Mouse (Mus musculus): ENCODE measurements at regions not wholly inside any gene's neighbourhood (a gene's known extent, or its start where the extent isn't known, plus 50 kb on each side); places are given as distances from the start of the nearest gene placed in this dataset.

- Histone ChIP-seq H3K9ac (ENCODE audit: low read length) (no peak overlapping the region), H3K36me3 (ENCODE audit: control insufficient read depth, insufficient read depth, low read length) (no peaks in the 10 kb centered on the region), H3K9me3 (ENCODE audit: control insufficient read depth, low read length) (no peaks in the 10 kb centered on the region), H3K4me3 (ENCODE audit: low read depth, low read length) (no peak overlapping the region), H3K27me3 (ENCODE audit: control insufficient read depth, insufficient read depth, low read length) (no peaks in the 10 kb centered on the region), H3K4me1 (ENCODE audit: control insufficient read depth, insufficient read depth, low read length) (no peaks in the 10 kb centered on the region), H3K27ac (ENCODE audit: low read depth, low read length) (no peak overlapping the region), H3K4me2 (ENCODE audit: low read depth) (no peak overlapping the region)
- no peak for DNase-seq (ENCODE audit: low spot score)
- WGBS = 81% methylated on average over 4 of the region's 4 CpGs
- no peak for ATAC-seq (ENCODE audit: insufficient read depth, low FRiP score, low TSS enrichment)
These were observed 742.7 kb upstream of the Zeb2 start for GRCm38 (mm10) chr2:45859901-45860331.

GRCm38 (mm10) chr2:45859445-45859844, 742.2 kb upstream of the Zeb2 start:
- 86% methylated on average over 6 of the region's 6 CpGs for WGBS
- H3K27ac ChIP-seq (ENCODE audit: low read depth, low read length) = no peak overlapping the region
- H3K27me3 ChIP-seq (ENCODE audit: control insufficient read depth, insufficient read depth, low read length) = no peaks in the 10 kb centered on the region
- no peak overlapping the region for H3K4me2 ChIP-seq (ENCODE audit: low read depth)
- H3K4me3 ChIP-seq (ENCODE audit: low read depth, low read length) = no peak overlapping the region
- no peaks in the 10 kb centered on the region for H3K36me3 ChIP-seq (ENCODE audit: control insufficient read depth, insufficient read depth, low read length)
- no peak overlapping the region for H3K9ac ChIP-seq (ENCODE audit: low read length)
- H3K4me1 ChIP-seq (ENCODE audit: control insufficient read depth, insufficient read depth, low read length) = no peaks in the 10 kb centered on the region
- DNase-seq (ENCODE audit: low spot score) (no peak), ATAC-seq (ENCODE audit: insufficient read depth, low FRiP score, low TSS enrichment) (no peak)
- no peaks in the 10 kb centered on the region for H3K9me3 ChIP-seq (ENCODE audit: control insufficient read depth, low read length)

- Histone ChIP-seq H3K9me3 (ENCODE audit: control insufficient read depth, low read length) (no peaks in the 10 kb centered on the region), H3K4me3 (ENCODE audit: low read depth, low read length) (no peak overlapping the region), H3K4me1 (ENCODE audit: control insufficient read depth, insufficient read depth, low read length) (no peaks in the 10 kb centered on the region), H3K9ac (ENCODE audit: low read length) (no peak overlapping the region), H3K4me2 (ENCODE audit: low read depth) (no peak overlapping the region), H3K27ac (ENCODE audit: low read depth, low read length) (no peak overlapping the region), H3K27me3 (ENCODE audit: control insufficient read depth, insufficient read depth, low read length) (no peaks in the 10 kb centered on the region), H3K36me3 (ENCODE audit: control insufficient read depth, insufficient read depth, low read length) (no peaks in the 10 kb centered on the region)
- DNase-seq (ENCODE audit: low spot score) (no peak), ATAC-seq (ENCODE audit: insufficient read depth, low FRiP score, low TSS enrichment) (no peak)
- WGBS = 95% methylated on average over 6 of the region's 6 CpGs
These were observed 732.9 kb upstream of the Zeb2 start for GRCm38 (mm10) chr2:45850018-45850605.

GRCm38 (mm10) chr2:45840389-45840788, 723.2 kb upstream of the Zeb2 start:
- no peaks in the 10 kb centered on the region for H3K9me3 ChIP-seq (ENCODE audit: control insufficient read depth, low read length)
- H3K4me2 ChIP-seq (ENCODE audit: low read depth) = no peak overlapping the region
- H3K9ac ChIP-seq (ENCODE audit: low read length) = no peak overlapping the region
- no peaks in the 10 kb centered on the region for H3K27me3 ChIP-seq (ENCODE audit: control insufficient read depth, insufficient read depth, low read length)
- H3K4me3 ChIP-seq (ENCODE audit: low read depth, low read length) = no peak overlapping the region
- ATAC-seq (ENCODE audit: insufficient read depth, low FRiP score, low TSS enrichment) (no peak), DNase-seq (ENCODE audit: low spot score) (no peak)
- no peaks in the 10 kb centered on the region for H3K4me1 ChIP-seq (ENCODE audit: control insufficient read depth, insufficient read depth, low read length)
- no peak overlapping the region for H3K27ac ChIP-seq (ENCODE audit: low read depth, low read length)
- H3K36me3 ChIP-seq (ENCODE audit: control insufficient read depth, insufficient read depth, low read length) = no peaks in the 10 kb centered on the region

GRCm38 (mm10) chr2:45836546-45837221, 719.5 kb upstream of the Zeb2 start:
- Histone ChIP-seq H3K27me3 (ENCODE audit: control insufficient read depth, insufficient read depth, low read length) (no peaks in the 10 kb centered on the region), H3K4me3 (ENCODE audit: low read depth, low read length) (no peak overlapping the region), H3K36me3 (ENCODE audit: control insufficient read depth, insufficient read depth, low read length) (no peaks in the 10 kb centered on the region), H3K4me1 (ENCODE audit: control insufficient read depth, insufficient read depth, low read length) (no peaks in the 10 kb centered on the region), H3K4me2 (ENCODE audit: low read depth) (no peak overlapping the region), H3K27ac (ENCODE audit: low read depth, low read length) (no peak overlapping the region), H3K9me3 (ENCODE audit: control insufficient read depth, low read length) (no peaks in the 10 kb centered on the region), H3K9ac (ENCODE audit: low read length) (no peak overlapping the region)
- WGBS = 88% methylated on average over 6 of the region's 6 CpGs
- ATAC-seq (ENCODE audit: insufficient read depth, low FRiP score, low TSS enrichment) (no peak), DNase-seq (ENCODE audit: low spot score) (no peak)

- Histone ChIP-seq H3K27ac (ENCODE audit: low read depth, low read length) (no peak overlapping the region), H3K27me3 (ENCODE audit: control insufficient read depth, insufficient read depth, low read length) (no peaks in the 10 kb centered on the region), H3K9ac (ENCODE audit: low read length) (no peak overlapping the region), H3K4me1 (ENCODE audit: control insufficient read depth, insufficient read depth, low read length) (no peaks in the 10 kb centered on the region), H3K9me3 (ENCODE audit: control insufficient read depth, low read length) (no peaks in the 10 kb centered on the region), H3K4me2 (ENCODE audit: low read depth) (no peak overlapping the region), H3K36me3 (ENCODE audit: control insufficient read depth, insufficient read depth, low read length) (no peaks in the 10 kb centered on the region), H3K4me3 (ENCODE audit: low read depth, low read length) (no peak overlapping the region)
- WGBS = 87% methylated on average over 8 of the region's 8 CpGs
- DNase-seq (ENCODE audit: low spot score) (no peak), ATAC-seq (ENCODE audit: insufficient read depth, low FRiP score, low TSS enrichment) (no peak)
These were observed 700.9 kb upstream of the Zeb2 start for GRCm38 (mm10) chr2:45817945-45818719.

- no peak overlapping the region for H3K9ac ChIP-seq (ENCODE audit: low read length)
- H3K9me3 ChIP-seq (ENCODE audit: control insufficient read depth, low read length) = no peaks in the 10 kb centered on the region
- no peak for ATAC-seq (ENCODE audit: insufficient read depth, low FRiP score, low TSS enrichment)
- 89% methylated on average over 4 of the region's 4 CpGs for WGBS
- DNase-seq (ENCODE audit: low spot score) = no peak
- no peaks in the 10 kb centered on the region for H3K36me3 ChIP-seq (ENCODE audit: control insufficient read depth, insufficient read depth, low read length)
- H3K27ac ChIP-seq (ENCODE audit: low read depth, low read length) = no peak overlapping the region
- H3K4me3 ChIP-seq (ENCODE audit: low read depth, low read length) = no peak overlapping the region
- H3K27me3 ChIP-seq (ENCODE audit: control insufficient read depth, insufficient read depth, low read length) = no peaks in the 10 kb centered on the region
- H3K4me1 ChIP-seq (ENCODE audit: control insufficient read depth, insufficient read depth, low read length) = no peaks in the 10 kb centered on the region
- H3K4me2 ChIP-seq (ENCODE audit: low read depth) = no peak overlapping the region
These were observed 697.5 kb upstream of the Zeb2 start for GRCm38 (mm10) chr2:45814741-45815140.

GRCm38 (mm10) chr2:45805329-45805728, 688.1 kb upstream of the Zeb2 start:
- Histone ChIP-seq H3K27ac (ENCODE audit: low read depth, low read length) (no peak overlapping the region), H3K9ac (ENCODE audit: low read length) (no peak overlapping the region), H3K4me3 (ENCODE audit: low read depth, low read length) (no peak overlapping the region), H3K27me3 (ENCODE audit: control insufficient read depth, insufficient read depth, low read length) (no peaks in the 10 kb centered on the region), H3K4me2 (ENCODE audit: low read depth) (no peak overlapping the region), H3K36me3 (ENCODE audit: control insufficient read depth, insufficient read depth, low read length) (no peaks in the 10 kb centered on the region), H3K9me3 (ENCODE audit: control insufficient read depth, low read length) (no peaks in the 10 kb centered on the region), H3K4me1 (ENCODE audit: control insufficient read depth, insufficient read depth, low read length) (no peaks in the 10 kb centered on the region)
- ATAC-seq (ENCODE audit: insufficient read depth, low FRiP score, low TSS enrichment) (no peak), DNase-seq (ENCODE audit: low spot score) (no peak)
- 76% methylated on average over 2 of the region's 2 CpGs for WGBS

GRCm38 (mm10) chr2:45800131-45800530, 682.9 kb upstream of the Zeb2 start:
- Histone ChIP-seq H3K27ac (ENCODE audit: low read depth, low read length) (no peak overlapping the region), H3K4me1 (ENCODE audit: control insufficient read depth, insufficient read depth, low read length) (no peaks in the 10 kb centered on the region), H3K9ac (ENCODE audit: low read length) (no peak overlapping the region), H3K27me3 (ENCODE audit: control insufficient read depth, insufficient read depth, low read length) (no peaks in the 10 kb centered on the region), H3K36me3 (ENCODE audit: control insufficient read depth, insufficient read depth, low read length) (no peaks in the 10 kb centered on the region), H3K4me3 (ENCODE audit: low read depth, low read length) (no peak overlapping the region), H3K4me2 (ENCODE audit: low read depth) (no peak overlapping the region), H3K9me3 (ENCODE audit: control insufficient read depth, low read length) (no peaks in the 10 kb centered on the region)
- no peak for ATAC-seq (ENCODE audit: insufficient read depth, low FRiP score, low TSS enrichment)
- no peak for DNase-seq (ENCODE audit: low spot score)
- WGBS = 82% methylated on average over 2 of the region's 2 CpGs
